Mouse (Mus musculus): ENCODE measurements at regions not wholly inside any gene's neighbourhood (a gene's known extent, or its start where the extent isn't known, plus 50 kb on each side); places are given as distances from the start of the nearest gene placed in this dataset.

- Histone ChIP-seq H3K79me2 (ENCODE audit: control insufficient read depth, insufficient read depth) (no peaks in the 10 kb centered on the region), H3K27me3 (ENCODE audit: control insufficient read depth, insufficient read depth, insufficient read length) (no peaks in the 10 kb centered on the region), H3K79me3 (ENCODE audit: low read depth) (no peaks in the 10 kb centered on the region), H3K4me3 (ENCODE audit: insufficient read depth, poor library complexity, severe bottlenecking) (no peak overlapping the region), H3K36me3 (ENCODE audit: control insufficient read depth, insufficient read depth) (no peaks in the 10 kb centered on the region), H3ac (ENCODE audit: control insufficient read depth, insufficient read length, low read depth) (no peak overlapping the region)
- TF ChIP-seq USF1 (IDR thresholded peaks at IDR 0.05; ENCODE audit: low read depth): no peak
- no peak for TF ChIP-seq MYOD1 (IDR thresholded peaks at IDR 0.05; ENCODE audit: control insufficient read depth, insufficient read length, low read depth)
Measured at GRCm38 (mm10) chr3:39109756-39110392, 223.1 kb downstream of the Fat4 start.

DNA sequence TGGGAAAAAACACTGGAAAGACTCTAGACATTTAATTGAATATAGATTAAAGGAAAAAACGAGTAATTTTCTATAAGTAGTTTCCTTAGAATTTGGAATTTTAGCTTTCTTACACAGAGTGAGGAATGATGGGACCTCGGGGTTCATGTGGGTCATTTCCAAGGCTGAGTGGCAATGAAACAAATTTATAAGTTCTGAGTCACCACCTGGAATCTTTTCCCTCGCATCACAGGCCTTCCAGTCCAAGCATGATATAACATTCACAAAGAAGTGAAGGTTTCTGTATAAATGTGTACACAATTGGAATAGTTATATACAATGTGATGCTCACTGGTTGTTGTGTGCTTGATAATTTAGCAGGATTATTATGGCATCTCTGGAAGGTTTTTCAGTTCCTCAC, 227.3 kb downstream of the Fat4 start:
- H3K4me3 ChIP-seq (ENCODE audit: insufficient read depth, poor library complexity, severe bottlenecking): no peak overlapping the region

GRCm38 (mm10) chr3:39114826-39115225, 228.1 kb downstream of the Fat4 start:
- Histone ChIP-seq H3ac (ENCODE audit: control insufficient read depth, insufficient read length, low read depth) (no peak overlapping the region), H3K79me2 (ENCODE audit: control insufficient read depth, insufficient read depth) (no peaks in the 10 kb centered on the region), H3K36me3 (ENCODE audit: control insufficient read depth, insufficient read depth) (no peaks in the 10 kb centered on the region), H3K4me3 (ENCODE audit: insufficient read depth, poor library complexity, severe bottlenecking) (no peak overlapping the region), H3K79me3 (ENCODE audit: low read depth) (no peaks in the 10 kb centered on the region), H3K27me3 (ENCODE audit: control insufficient read depth, insufficient read depth, insufficient read length) (no peaks in the 10 kb centered on the region)
- TF ChIP-seq MAX (IDR thresholded peaks at IDR 0.05) (no peak), FOSL1 (IDR thresholded peaks at IDR 0.05; ENCODE audit: insufficient read depth, low read length, poor library complexity, severe bottlenecking) (no peak), CEBPB (IDR thresholded peaks at IDR 0.05; ENCODE audit: low read depth) (no peak), CTCF (IDR thresholded peaks at IDR 0.05; ENCODE audit: control insufficient read depth, insufficient read depth, insufficient read length) (no peak), USF1 (IDR thresholded peaks at IDR 0.05; ENCODE audit: low read depth) (no peak), MYOG (IDR thresholded peaks at IDR 0.05; ENCODE audit: control insufficient read depth, extremely low read depth, insufficient read length) (no peak), MYOD1 (IDR thresholded peaks at IDR 0.05; ENCODE audit: control insufficient read depth, insufficient read length, low read depth) (no peak)

More for the DNA sequence above, 227.3 kb downstream of the Fat4 start:
- Histone ChIP-seq H3K36me3 (ENCODE audit: control insufficient read depth, insufficient read depth) (no peaks in the 10 kb centered on the region), H3ac (ENCODE audit: control insufficient read depth, insufficient read length, low read depth) (no peak overlapping the region), H3K27me3 (ENCODE audit: control insufficient read depth, insufficient read depth, insufficient read length) (no peaks in the 10 kb centered on the region), H3K79me2 (ENCODE audit: control insufficient read depth, insufficient read depth) (no peaks in the 10 kb centered on the region), H3K79me3 (ENCODE audit: low read depth) (no peaks in the 10 kb centered on the region)
- no peak for TF ChIP-seq FOSL1 (IDR thresholded peaks at IDR 0.05; ENCODE audit: insufficient read depth, low read length, poor library complexity, severe bottlenecking)
- no peak for TF ChIP-seq MAX (IDR thresholded peaks at IDR 0.05)
- TF ChIP-seq MYOG (IDR thresholded peaks at IDR 0.05; ENCODE audit: control insufficient read depth, extremely low read depth, insufficient read length): no peak
- no peak for TF ChIP-seq CTCF (IDR thresholded peaks at IDR 0.05; ENCODE audit: control insufficient read depth, insufficient read depth, insufficient read length)
- no peak for TF ChIP-seq USF1 (IDR thresholded peaks at IDR 0.05; ENCODE audit: low read depth)
- no peak for TF ChIP-seq CEBPB (IDR thresholded peaks at IDR 0.05; ENCODE audit: low read depth)
- TF ChIP-seq MYOD1 (IDR thresholded peaks at IDR 0.05; ENCODE audit: control insufficient read depth, insufficient read length, low read depth): no peak

DNA sequence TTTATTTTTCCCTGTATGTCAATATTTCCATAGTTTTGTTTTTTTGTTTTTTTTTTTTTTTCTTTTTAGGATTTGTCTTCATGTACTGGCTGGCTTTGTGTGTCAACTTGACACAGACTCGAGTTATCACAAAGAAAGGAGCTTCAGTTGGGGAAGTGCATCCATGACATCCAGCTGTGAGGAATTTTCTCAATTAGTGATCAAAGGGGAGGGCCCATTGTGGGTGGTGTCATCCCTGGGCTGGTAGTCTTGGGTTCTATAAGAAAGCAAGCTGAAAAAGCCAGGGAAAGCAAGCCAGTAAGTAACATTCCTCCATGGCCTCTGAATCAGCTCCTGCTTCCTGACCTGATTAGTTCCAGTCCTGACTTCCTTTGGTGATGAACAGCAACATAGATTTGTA, 228.7 kb downstream of the Fat4 start:
- no peak overlapping the region for H3K4me3 ChIP-seq (ENCODE audit: insufficient read depth, poor library complexity, severe bottlenecking)
- no peak overlapping the region for H3ac ChIP-seq (ENCODE audit: control insufficient read depth, insufficient read length, low read depth)
- TF ChIP-seq MYOG (IDR thresholded peaks at IDR 0.05; ENCODE audit: control insufficient read depth, extremely low read depth, insufficient read length) (no peak), CEBPB (IDR thresholded peaks at IDR 0.05; ENCODE audit: low read depth) (no peak), MAX (IDR thresholded peaks at IDR 0.05) (no peak), USF1 (IDR thresholded peaks at IDR 0.05; ENCODE audit: low read depth) (no peak), CTCF (IDR thresholded peaks at IDR 0.05; ENCODE audit: control insufficient read depth, insufficient read depth, insufficient read length) (no peak), FOSL1 (IDR thresholded peaks at IDR 0.05; ENCODE audit: insufficient read depth, low read length, poor library complexity, severe bottlenecking) (no peak), MYOD1 (IDR thresholded peaks at IDR 0.05; ENCODE audit: control insufficient read depth, insufficient read length, low read depth) (no peak)
- H3K79me3 ChIP-seq (ENCODE audit: low read depth): no peaks in the 10 kb centered on the region
- no peaks in the 10 kb centered on the region for H3K27me3 ChIP-seq (ENCODE audit: control insufficient read depth, insufficient read depth, insufficient read length)
- no peaks in the 10 kb centered on the region for H3K36me3 ChIP-seq (ENCODE audit: control insufficient read depth, insufficient read depth)
- no peaks in the 10 kb centered on the region for H3K79me2 ChIP-seq (ENCODE audit: control insufficient read depth, insufficient read depth)

GRCm38 (mm10) chr3:39122250-39122649, 235.5 kb downstream of the Fat4 start:
- Histone ChIP-seq H3ac (ENCODE audit: control insufficient read depth, insufficient read length, low read depth) (no peak overlapping the region), H3K4me3 (ENCODE audit: insufficient read depth, poor library complexity, severe bottlenecking) (no peak overlapping the region), H3K79me3 (ENCODE audit: low read depth) (no peaks in the 10 kb centered on the region), H3K27me3 (ENCODE audit: control insufficient read depth, insufficient read depth, insufficient read length) (no peaks in the 10 kb centered on the region), H3K79me2 (ENCODE audit: control insufficient read depth, insufficient read depth) (no peaks in the 10 kb centered on the region), H3K36me3 (ENCODE audit: control insufficient read depth, insufficient read depth) (no peaks in the 10 kb centered on the region)
- TF ChIP-seq MYOD1 (IDR thresholded peaks at IDR 0.05; ENCODE audit: control insufficient read depth, insufficient read length, low read depth) (no peak), CTCF (IDR thresholded peaks at IDR 0.05; ENCODE audit: control insufficient read depth, insufficient read depth, insufficient read length) (no peak), CEBPB (IDR thresholded peaks at IDR 0.05; ENCODE audit: low read depth) (no peak), FOSL1 (IDR thresholded peaks at IDR 0.05; ENCODE audit: insufficient read depth, low read length, poor library complexity, severe bottlenecking) (no peak), USF1 (IDR thresholded peaks at IDR 0.05; ENCODE audit: low read depth) (no peak), MAX (IDR thresholded peaks at IDR 0.05) (no peak), MYOG (IDR thresholded peaks at IDR 0.05; ENCODE audit: control insufficient read depth, extremely low read depth, insufficient read length) (no peak)

DNA sequence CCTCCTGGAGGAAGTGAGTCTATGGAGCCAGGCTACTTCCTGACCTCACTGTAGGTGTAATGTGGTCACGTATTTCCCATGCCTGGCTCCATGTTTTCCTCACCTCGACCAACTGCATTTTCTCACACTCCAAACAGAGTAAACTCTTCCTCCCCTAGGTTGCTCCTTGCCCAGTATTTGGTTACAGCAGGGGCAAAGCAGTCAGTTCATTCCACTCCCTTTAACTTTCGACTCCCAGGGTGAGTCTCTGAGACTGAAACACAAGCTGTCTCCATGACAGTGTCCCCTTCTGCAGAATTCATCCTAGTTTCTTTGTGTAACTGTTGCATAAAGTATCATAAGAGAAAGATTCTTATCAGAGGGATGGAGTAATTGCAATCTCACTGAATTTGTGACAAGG, 243.8 kb downstream of the Fat4 start:
- H3K36me3 ChIP-seq (ENCODE audit: control insufficient read depth, insufficient read depth): no peaks in the 10 kb centered on the region
- H3K4me3 ChIP-seq (ENCODE audit: insufficient read depth, poor library complexity, severe bottlenecking): no peak overlapping the region
- TF ChIP-seq FOSL1 (IDR thresholded peaks at IDR 0.05; ENCODE audit: insufficient read depth, low read length, poor library complexity, severe bottlenecking): no peak
- TF ChIP-seq USF1 (IDR thresholded peaks at IDR 0.05; ENCODE audit: low read depth): no peak
- no peak for TF ChIP-seq CTCF (IDR thresholded peaks at IDR 0.05; ENCODE audit: control insufficient read depth, insufficient read depth, insufficient read length)
- no peak for TF ChIP-seq MAX (IDR thresholded peaks at IDR 0.05)
- TF ChIP-seq MYOD1 (IDR thresholded peaks at IDR 0.05; ENCODE audit: control insufficient read depth, insufficient read length, low read depth): no peak
- no peak for TF ChIP-seq MYOG (IDR thresholded peaks at IDR 0.05; ENCODE audit: control insufficient read depth, extremely low read depth, insufficient read length)
- no peak for TF ChIP-seq CEBPB (IDR thresholded peaks at IDR 0.05; ENCODE audit: low read depth)
- no peaks in the 10 kb centered on the region for H3K79me3 ChIP-seq (ENCODE audit: low read depth)
- H3ac ChIP-seq (ENCODE audit: control insufficient read depth, insufficient read length, low read depth): no peak overlapping the region
- no peaks in the 10 kb centered on the region for H3K79me2 ChIP-seq (ENCODE audit: control insufficient read depth, insufficient read depth)
- H3K27me3 ChIP-seq (ENCODE audit: control insufficient read depth, insufficient read depth, insufficient read length): no peaks in the 10 kb centered on the region

Measured in C2C12 (cell line).